Mouse (Mus musculus) heart, embryonic 11.5 days (tissue): ENCODE measurements at regions not wholly inside any gene's neighbourhood (a gene's known extent, or its start where the extent isn't known, plus 50 kb on each side); places are given as distances from the start of the nearest gene placed in this dataset.

Experiments used
- ATAC-seq: fragments of 200-750 bp; cut with Nextera tagmentation; replicated peaks from 2 replicates; pipeline ENCODE4 v1.8.0; 2017; ENCODE audit warnings: moderate library complexity; ENCODE audit not compliant: insufficient number of reproducible peaks, low FRiP score, low TSS enrichment
- H3K27ac ChIP-seq: fragments of 300-500 bp; sonication (generic); 2 replicates; pipeline ENCODE4 v1.5.1; 2014; ENCODE audit warnings: mild to moderate bottlenecking, low read depth, low read length
- H3K27me3 ChIP-seq: fragments of 300-500 bp; sonication (generic); 2 replicates; pipeline ENCODE4 v1.6.1; 2014; ENCODE audit warnings: mild to moderate bottlenecking, low read length, mixed read lengths; ENCODE audit not compliant: control insufficient read depth, insufficient read depth
- H3K36me3 ChIP-seq: fragments of 300-500 bp; sonication (generic); 2 replicates; pipeline ENCODE4 v1.6.1; 2014; ENCODE audit warnings: mild to moderate bottlenecking, low read length, moderate library complexity, mixed read lengths; ENCODE audit not compliant: control insufficient read depth, insufficient read depth
- H3K4me1 ChIP-seq: fragments of 300-500 bp; sonication (generic); 2 replicates; pipeline ENCODE4 v1.6.1; 2014; ENCODE audit warnings: low read length; ENCODE audit not compliant: control insufficient read depth, insufficient read depth
- H3K4me2 ChIP-seq: fragments of 300-500 bp; sonication (generic); 2 replicates; pipeline ENCODE4 v1.6.1; 2014; ENCODE audit warnings: mild to moderate bottlenecking, moderate library complexity
- H3K4me3 ChIP-seq: fragments of 300-500 bp; sonication (generic); 2 replicates; pipeline ENCODE4 v1.5.1; 2014; ENCODE audit warnings: low read depth, low read length
- H3K9ac ChIP-seq: fragments of 300-500 bp; sonication (generic); 2 replicates; pipeline ENCODE4 v1.6.1; 2014; ENCODE audit warnings: mild to moderate bottlenecking, low read depth, low read length, moderate library complexity
- H3K9me3 ChIP-seq: fragments of 300-500 bp; sonication (generic); replicated peaks from 2 replicates; pipeline ENCODE4 v1.6.1; 2016; ENCODE audit warnings: low read length; ENCODE audit not compliant: control insufficient read depth
- WGBS: fragments of 180-500 bp; shearing (Covaris S2); extraction: QIAGEN DNeasy Blood & Tissue Kit; methylation state at CpG from one replicate; pipeline ENCODE4 v1.1.7; 2014; ENCODE audit not compliant: insufficient replicate concordance; 5-methylcytosine and 5-hydroxymethylcytosine counted together

DNA sequence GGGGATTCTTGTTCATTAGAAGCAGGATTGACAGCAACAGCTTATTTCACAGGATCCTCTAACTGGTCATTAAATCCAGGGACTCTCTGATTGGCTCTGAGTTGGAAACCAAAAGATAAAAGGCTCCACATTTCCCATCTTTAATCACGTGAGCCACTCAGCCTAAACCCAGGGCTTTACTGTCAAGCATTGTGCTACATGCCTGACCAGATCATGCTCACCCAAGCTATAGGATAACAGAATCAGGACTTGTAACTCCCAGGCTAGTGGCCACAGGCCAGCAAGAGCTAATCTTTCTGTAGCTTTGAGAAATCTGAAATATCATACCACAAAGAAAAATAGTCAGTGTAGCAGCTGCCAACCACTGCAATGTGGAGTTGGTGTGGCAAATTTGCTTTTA is 152.7 kb upstream of the Acvr2a start:
- no peak overlapping the region for H3K4me2 ChIP-seq
- no peak for ATAC-seq
- H3K4me3 ChIP-seq = no peak overlapping the region
- no peaks in the 10 kb centered on the region for H3K9me3 ChIP-seq
- WGBS = 49% methylated on average over 1 of the region's 1 CpGs
- H3K27me3 ChIP-seq = no peaks in the 10 kb centered on the region
- H3K36me3 ChIP-seq = no peaks in the 10 kb centered on the region
- no peaks in the 10 kb centered on the region for H3K4me1 ChIP-seq
- no peak overlapping the region for H3K27ac ChIP-seq
- no peak overlapping the region for H3K9ac ChIP-seq

DNA sequence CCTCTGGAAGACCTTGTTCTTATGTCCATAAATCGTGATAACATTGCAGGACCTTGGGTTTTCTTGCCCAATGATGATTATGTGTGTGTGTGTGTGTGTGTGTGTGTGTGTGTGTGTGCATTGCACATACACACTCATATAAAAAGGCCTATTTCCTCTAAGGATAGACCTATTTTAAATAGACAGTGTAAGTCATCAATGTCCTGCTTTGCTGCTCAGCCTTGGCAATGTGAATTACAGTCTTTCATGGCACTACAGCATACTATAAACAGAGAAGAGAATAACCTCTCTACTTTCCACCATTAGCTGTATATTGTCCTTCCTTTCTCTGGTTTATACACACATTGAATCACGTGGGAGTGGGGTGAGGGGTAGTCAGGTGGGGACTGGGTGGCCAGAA is 148.8 kb upstream of the Acvr2a start:
- H3K4me3 ChIP-seq = no peak overlapping the region

DNA sequence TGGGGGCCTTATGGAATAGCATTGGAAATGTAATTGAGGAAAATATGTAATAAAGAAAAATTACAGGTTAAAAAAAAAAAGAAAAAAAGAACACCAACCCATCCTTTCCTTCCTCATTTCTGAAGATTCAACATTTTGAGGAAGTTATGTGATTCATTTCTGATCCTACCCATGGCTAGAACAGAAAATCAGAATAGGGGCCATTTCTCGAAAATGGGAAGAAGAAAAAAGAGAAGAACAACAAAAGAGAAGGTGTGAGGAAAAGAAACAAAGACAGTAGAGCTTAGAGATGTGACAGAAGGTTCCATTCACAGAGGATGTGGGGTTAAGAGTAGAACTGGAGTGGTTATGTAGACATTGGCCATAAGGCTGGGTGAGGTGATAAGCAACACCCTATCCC is 124.8 kb upstream of the Acvr2a start:
- WGBS = 38% methylated on average over 1 of the region's 1 CpGs
- no peak for ATAC-seq
- Histone ChIP-seq H3K36me3 (no peaks in the 10 kb centered on the region), H3K4me2 (no peak overlapping the region), H3K9me3 (no peaks in the 10 kb centered on the region), H3K27me3 (no peaks in the 10 kb centered on the region), H3K4me3 (no peak overlapping the region), H3K4me1 (no peaks in the 10 kb centered on the region), H3K9ac (no peak overlapping the region), H3K27ac (no peak overlapping the region)

More for the DNA sequence above, 148.8 kb upstream of the Acvr2a start:
- H3K4me1 ChIP-seq = no peaks in the 10 kb centered on the region
- no peak overlapping the region for H3K9ac ChIP-seq
- H3K27me3 ChIP-seq = no peaks in the 10 kb centered on the region
- no peaks in the 10 kb centered on the region for H3K9me3 ChIP-seq
- no peak for ATAC-seq
- no peak overlapping the region for H3K4me2 ChIP-seq
- WGBS = 68% methylated on average over 2 of the region's 2 CpGs
- no peaks in the 10 kb centered on the region for H3K36me3 ChIP-seq
- no peak overlapping the region for H3K27ac ChIP-seq

DNA sequence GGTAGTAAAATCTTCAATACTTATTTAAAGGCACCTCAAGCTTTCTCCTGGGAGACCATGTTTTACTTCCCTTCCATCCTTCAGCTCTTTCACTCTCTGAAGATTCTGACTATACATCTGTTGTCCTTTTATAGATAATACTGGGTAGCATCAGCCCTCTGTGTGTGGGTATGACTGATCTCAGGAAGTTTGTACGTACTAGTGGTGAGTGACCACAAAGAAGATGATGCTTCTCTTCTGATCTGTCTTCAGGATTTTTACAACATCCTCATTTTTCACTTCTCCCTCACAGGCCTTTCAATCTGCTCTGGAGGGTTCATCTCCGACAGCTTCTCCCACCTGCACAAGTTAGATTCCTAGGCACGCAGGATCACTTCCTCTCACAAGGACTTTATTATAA is 119.4 kb upstream of the Acvr2a start:
- no peak for ATAC-seq
- Histone ChIP-seq H3K4me3 (no peak overlapping the region), H3K36me3 (no peaks in the 10 kb centered on the region), H3K27me3 (no peaks in the 10 kb centered on the region), H3K4me2 (no peak overlapping the region), H3K9ac (no peak overlapping the region), H3K9me3 (no peaks in the 10 kb centered on the region), H3K4me1 (no peaks in the 10 kb centered on the region), H3K27ac (no peak overlapping the region)
- WGBS = 86% methylated on average over 3 of the region's 3 CpGs

DNA sequence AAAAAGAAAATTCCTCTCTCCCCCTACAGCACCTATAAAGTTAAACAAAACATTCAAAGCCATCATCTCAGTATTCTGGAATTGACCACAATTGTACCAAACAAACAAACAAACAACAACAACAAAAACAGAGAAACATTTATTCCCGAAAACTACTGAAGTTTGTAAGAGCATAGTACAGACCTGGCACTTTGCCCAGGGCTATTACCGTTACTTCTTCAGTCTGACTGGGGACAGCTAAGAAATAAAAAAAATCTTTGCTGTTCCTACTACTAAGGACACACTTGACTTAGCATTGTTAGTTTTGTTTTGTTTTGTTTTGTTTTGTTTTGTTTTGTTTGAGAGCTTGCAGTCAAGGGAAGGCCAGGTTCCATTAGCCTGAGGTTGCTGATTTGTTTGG is 113.0 kb upstream of the Acvr2a start:
- Histone ChIP-seq H3K27me3 (no peaks in the 10 kb centered on the region), H3K4me3 (no peak overlapping the region), H3K4me2 (no peak overlapping the region), H3K27ac (no peak overlapping the region), H3K9me3 (no peaks in the 10 kb centered on the region), H3K4me1 (no peaks in the 10 kb centered on the region), H3K36me3 (no peaks in the 10 kb centered on the region), H3K9ac (no peak overlapping the region)
- no peak for ATAC-seq
- WGBS = 53% methylated on average over 2 of the region's 2 CpGs

DNA sequence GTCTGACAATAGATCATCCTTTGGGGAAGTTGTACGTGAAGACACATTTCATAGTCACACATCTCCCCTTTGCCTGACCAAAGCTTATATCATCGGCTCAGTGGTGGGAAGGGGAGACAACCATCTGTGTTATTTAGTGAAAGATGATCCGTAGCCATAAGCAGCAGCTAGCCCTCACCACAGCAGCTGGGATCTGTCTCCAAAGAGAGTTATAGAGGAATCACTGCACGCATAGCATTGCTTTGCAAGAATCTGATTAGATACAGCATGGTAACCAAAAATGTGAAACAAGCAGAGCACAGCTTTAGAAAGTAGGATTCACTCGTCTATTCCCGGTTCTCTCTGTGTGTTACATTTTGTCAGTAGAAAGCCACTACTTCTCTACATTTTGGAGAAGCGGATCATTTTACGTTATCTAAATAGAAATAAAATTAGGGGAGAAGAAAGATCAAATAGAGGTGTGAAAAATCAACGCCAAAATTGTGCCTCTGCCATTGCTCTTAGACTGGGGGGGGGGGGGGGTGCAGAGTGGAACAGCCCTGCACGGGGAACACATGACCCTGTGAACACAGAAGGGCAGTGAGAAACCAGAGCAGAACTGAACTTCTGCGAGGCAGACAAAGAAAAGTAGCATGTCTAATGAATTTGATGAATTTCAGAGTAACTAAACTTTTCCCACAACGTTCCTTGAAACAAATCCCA is 108.7 kb upstream of the Acvr2a start:
- no peaks in the 10 kb centered on the region for H3K4me1 ChIP-seq
- no peak overlapping the region for H3K9ac ChIP-seq
- H3K4me3 ChIP-seq = no peak overlapping the region
- WGBS = 65% methylated on average over 12 of the region's 12 CpGs
- H3K27ac ChIP-seq = no peak overlapping the region
- H3K36me3 ChIP-seq = no peaks in the 10 kb centered on the region
- ATAC-seq = no peak
- H3K27me3 ChIP-seq = no peaks in the 10 kb centered on the region
- H3K4me2 ChIP-seq = no peak overlapping the region
- no peaks in the 10 kb centered on the region for H3K9me3 ChIP-seq

DNA sequence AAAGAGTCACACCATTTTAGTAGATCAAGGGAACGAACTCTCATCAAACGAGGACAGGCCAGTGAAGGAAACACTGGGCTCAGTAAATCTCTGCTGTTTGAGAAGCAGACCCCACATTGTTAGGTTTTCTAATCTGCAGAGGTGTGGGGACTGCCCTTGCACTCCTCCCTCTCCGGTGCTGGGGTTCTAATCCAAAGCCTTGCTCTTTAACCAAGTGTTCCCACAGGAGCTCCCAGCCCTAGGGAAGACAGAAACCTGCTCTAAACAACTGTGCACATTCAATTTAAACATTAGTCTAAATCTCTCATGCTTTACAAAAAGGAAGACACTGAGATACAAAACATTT is 108.1 kb upstream of the Acvr2a start:
- no peaks in the 10 kb centered on the region for H3K9me3 ChIP-seq
- H3K27ac ChIP-seq = no peak overlapping the region
- no peaks in the 10 kb centered on the region for H3K4me1 ChIP-seq
- no peaks in the 10 kb centered on the region for H3K36me3 ChIP-seq
- no peak for ATAC-seq
- 73% methylated on average over 3 of the region's 3 CpGs for WGBS
- no peak overlapping the region for H3K4me3 ChIP-seq
- no peak overlapping the region for H3K9ac ChIP-seq
- no peaks in the 10 kb centered on the region for H3K27me3 ChIP-seq
- no peak overlapping the region for H3K4me2 ChIP-seq

DNA sequence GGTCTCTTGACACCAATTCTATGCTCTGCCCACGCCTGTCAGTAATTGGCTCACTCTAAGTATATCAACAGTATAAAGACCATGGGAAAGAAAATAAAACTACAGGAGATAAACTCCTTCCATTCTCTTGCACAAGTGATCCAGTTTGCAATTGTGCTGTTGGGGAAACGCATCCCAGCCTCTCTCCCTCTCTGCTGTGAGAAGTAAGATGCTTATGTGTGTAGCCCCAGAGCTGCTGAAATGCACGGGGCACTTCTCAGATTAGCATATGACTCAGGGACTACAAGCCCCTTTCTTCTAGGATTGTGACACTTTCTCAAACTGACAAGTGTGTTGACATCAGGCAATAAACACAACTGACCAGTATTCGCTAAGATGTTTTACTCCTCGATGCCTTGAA is 107.7 kb upstream of the Acvr2a start:
- 30% methylated on average over 5 of the region's 5 CpGs for WGBS
- no peaks in the 10 kb centered on the region for H3K36me3 ChIP-seq
- no peak overlapping the region for H3K4me2 ChIP-seq
- no peaks in the 10 kb centered on the region for H3K4me1 ChIP-seq
- no peaks in the 10 kb centered on the region for H3K9me3 ChIP-seq
- no peak overlapping the region for H3K4me3 ChIP-seq
- H3K27ac ChIP-seq = no peak overlapping the region
- no peaks in the 10 kb centered on the region for H3K27me3 ChIP-seq
- no peak overlapping the region for H3K9ac ChIP-seq
- no peak for ATAC-seq

DNA sequence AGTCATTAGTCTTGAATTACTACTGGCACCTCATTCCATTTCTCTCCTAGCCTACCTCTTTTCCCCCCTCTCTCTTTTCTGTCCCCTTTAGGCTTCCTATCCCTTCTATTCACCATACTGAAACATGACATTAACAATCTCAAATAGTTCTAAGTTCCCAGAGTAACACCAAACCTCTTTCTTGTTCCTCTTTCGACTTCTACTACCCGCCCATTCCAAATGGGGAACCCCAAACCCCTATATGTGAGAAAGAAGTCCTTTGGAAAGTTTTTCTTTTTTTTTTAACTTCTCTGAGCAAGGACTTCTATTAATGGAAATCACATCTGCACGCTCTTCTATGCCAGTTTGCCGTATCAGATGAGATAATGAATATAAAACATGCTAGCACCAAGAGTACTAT is 97.7 kb upstream of the Acvr2a start:
- Histone ChIP-seq H3K4me2 (no peak overlapping the region), H3K27me3 (no peaks in the 10 kb centered on the region), H3K9me3 (no peaks in the 10 kb centered on the region), H3K36me3 (no peaks in the 10 kb centered on the region), H3K4me3 (no peak overlapping the region), H3K27ac (no peak overlapping the region), H3K9ac (no peak overlapping the region), H3K4me1 (no peaks in the 10 kb centered on the region)
- WGBS = 93% methylated on average over 4 of the region's 4 CpGs
- no peak for ATAC-seq
